Mouse (Mus musculus) spleen, adult 2 months (tissue): ENCODE measurements around the gene Ovca2. TPM values are rescaled to one million over a fixed set of nuclear protein-coding genes. Genes with fewer than 3 reads are reported as not detected.

Experiments
- DNase-seq, 2 experiments: peaks; one replicate each; pipeline versions ENCODE4 v3.0.0 to v3.0.0-alpha.2; 2012 to 2021; ENCODE audit warnings: low spot score in 2 of 2, low read depth in 1 of 2
- H3K27ac ChIP-seq: fragments of 200-500 bp; 2 replicates; pipeline ENCODE4 v1.5.1; 2012; ENCODE audit warnings: low read length, inconsistent platforms; ENCODE audit not compliant: insufficient read depth
- H3K27me3 ChIP-seq: fragments of 200-500 bp; 2 replicates; pipeline ENCODE4 v1.6.1; 2012; ENCODE audit warnings: mild to moderate bottlenecking, moderate library complexity, low read length, inconsistent platforms; ENCODE audit not compliant: control insufficient read depth, insufficient read depth
- H3K36me3 ChIP-seq: fragments of 200-500 bp; 2 replicates; pipeline ENCODE4 v1.6.1; 2012; ENCODE audit warnings: mild to moderate bottlenecking, low read length, inconsistent platforms; ENCODE audit not compliant: control insufficient read depth, insufficient read depth
- H3K4me1 ChIP-seq: fragments of 200-500 bp; 2 replicates; pipeline ENCODE4 v1.6.1; 2011; ENCODE audit warnings: inconsistent platforms; ENCODE audit not compliant: control insufficient read depth, insufficient read depth, insufficient read length
- H3K4me3 ChIP-seq: fragments of 200-500 bp; 2 replicates; pipeline ENCODE4 v1.5.1; 2011; ENCODE audit warnings: mild to moderate bottlenecking, inconsistent platforms; ENCODE audit not compliant: insufficient read depth, insufficient read length; ENCODE audit errors: extremely low read depth
- CTCF ChIP-seq: fragments of 200-500 bp; IDR thresholded peaks from 2 replicates; pipeline ENCODE4 v1.5.1; 2011; ENCODE audit warnings: mild to moderate bottlenecking, inconsistent platforms; ENCODE audit not compliant: insufficient read depth, insufficient read length, insufficient replicate concordance; ENCODE audit errors: extremely low read depth
- POLR2A ChIP-seq: fragments of 200-500 bp; IDR thresholded peaks from 2 replicates; pipeline ENCODE4 v1.6.1; 2011; ENCODE audit warnings: low read depth, low read length, inconsistent platforms
- WGBS: fragments of 180-500 bp; shearing (Covaris S2); methylation state at CpG from one replicate; pipeline ENCODE4 v1.1.7; 2018; 5-methylcytosine and 5-hydroxymethylcytosine counted together
- polyA plus RNA-seq: library from polyadenylated mRNA; depleted of rRNA; stranded (reverse); fragments of >200 nt; gene quantifications from 2 replicates; pipeline ENCODE4 v1.2.3, GENCODE M21; 2012

Ovca2 gene
- polyA plus RNA-seq, 1 experiment, result 17.2 TPM

- peak in 1 of 2 experiments; percentile 75 for DNase-seq
- Histone ChIP-seq H3K27me3 (peaks cover 34% of the 10 kb centered on the region), H3K4me1 (peaks cover 39% of the 10 kb centered on the region), H3K4me3 (no peak overlapping the region; the same call in 1 of the 2 replicates), H3K27ac (0 out of 2 replicates have a peak overlapping the region, but pooled peaks have one; percentile 29), H3K36me3 (peaks cover 11% of the 10 kb centered on the region)
- TF ChIP-seq POLR2A (no peak), CTCF (peak; percentile 85)
- WGBS, result 13% methylated on average over 54 of the region's 54 CpGs
Measured at GRCm38 (mm10) chr11:75165441-75166192, 13.0 kb downstream of the Ovca2 start.

DNA sequence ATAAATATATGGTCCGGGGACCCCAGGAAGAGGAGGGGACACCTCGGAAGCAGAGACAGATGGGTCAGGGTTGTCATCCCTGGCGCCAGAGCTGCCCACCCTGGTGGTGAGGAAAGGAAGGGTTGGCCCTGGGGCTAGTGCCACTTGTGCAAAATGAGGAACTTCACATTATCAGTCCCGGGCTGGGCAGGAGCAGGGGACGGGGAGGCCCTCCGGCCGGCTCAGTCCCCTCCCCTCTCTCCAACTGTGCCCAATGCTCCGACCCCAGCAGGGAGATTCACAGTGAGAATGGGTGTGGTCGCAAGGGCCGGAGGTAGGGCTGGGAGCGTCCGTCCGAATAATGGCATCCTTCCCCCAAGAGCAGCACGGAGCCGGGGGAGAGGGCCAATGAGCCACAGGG lies 13.9 kb downstream of the Ovca2 start:
- DNase-seq, result no peak
- no peak for TF ChIP-seq CTCF
- TF ChIP-seq POLR2A, result no peak
- WGBS, result 17% methylated on average over 15 of the region's 15 CpGs
- H3K27me3 ChIP-seq, result peaks cover 32% of the 10 kb centered on the region
- H3K4me3 ChIP-seq, result no peak overlapping the region
- H3K4me1 ChIP-seq, result peaks cover 34% of the 10 kb centered on the region
- H3K27ac ChIP-seq, result no peak overlapping the region
- peaks cover 13% of the 10 kb centered on the region for H3K36me3 ChIP-seq

DNA sequence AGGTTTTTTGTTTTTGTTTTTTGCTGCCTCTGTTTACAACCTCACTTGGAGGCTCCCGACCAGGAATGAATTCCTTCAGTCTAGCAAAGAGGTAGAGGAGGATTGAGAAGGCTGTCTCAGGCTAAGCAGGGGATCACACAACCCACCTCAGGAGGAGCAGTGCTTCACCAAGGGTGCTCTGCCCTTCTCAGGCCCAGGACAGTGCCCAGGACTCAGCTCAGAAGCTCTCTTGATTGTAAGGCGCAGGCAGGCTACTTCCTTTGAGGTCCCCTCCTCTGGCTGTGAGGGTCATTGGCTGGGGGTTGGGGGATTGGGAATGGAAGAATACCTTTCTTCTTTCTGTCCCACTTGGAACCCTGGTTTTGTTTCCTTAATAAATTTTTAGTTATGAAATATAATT lies 14.6 kb downstream of the Ovca2 start:
- no peak for TF ChIP-seq POLR2A
- no peak for TF ChIP-seq CTCF
- Histone ChIP-seq H3K27ac (no peak overlapping the region), H3K36me3 (peaks cover 13% of the 10 kb centered on the region), H3K4me1 (peaks cover 31% of the 10 kb centered on the region), H3K4me3 (no peak overlapping the region), H3K27me3 (peaks cover 32% of the 10 kb centered on the region)
- WGBS, result 77% methylated on average over 2 of the region's 2 CpGs
- DNase-seq, result no peak

GRCm38 (mm10) chr11:75163379-75163778 lies 15.3 kb downstream of the Ovca2 start:
- 90% methylated on average over 6 of the region's 6 CpGs for WGBS
- Histone ChIP-seq H3K27ac (no peak overlapping the region), H3K4me3 (no peak overlapping the region), H3K27me3 (peaks cover 25% of the 10 kb centered on the region), H3K4me1 (peaks cover 26% of the 10 kb centered on the region), H3K36me3 (peaks cover 13% of the 10 kb centered on the region)
- TF ChIP-seq CTCF (no peak), POLR2A (no peak)
- DNase-seq, result no peak

- Histone ChIP-seq H3K27ac (no peak overlapping the region), H3K27me3 (peaks cover 18% of the 10 kb centered on the region), H3K4me1 (peaks cover 21% of the 10 kb centered on the region), H3K36me3 (peaks cover 15% of the 10 kb centered on the region), H3K4me3 (no peak overlapping the region)
- no peak for DNase-seq
- WGBS, result 94% methylated on average over 12 of the region's 12 CpGs
- TF ChIP-seq POLR2A, result no peak
- TF ChIP-seq CTCF, result no peak
Measured at GRCm38 (mm10) chr11:75162591-75163080, 16.0 kb downstream of the Ovca2 start.

DNA sequence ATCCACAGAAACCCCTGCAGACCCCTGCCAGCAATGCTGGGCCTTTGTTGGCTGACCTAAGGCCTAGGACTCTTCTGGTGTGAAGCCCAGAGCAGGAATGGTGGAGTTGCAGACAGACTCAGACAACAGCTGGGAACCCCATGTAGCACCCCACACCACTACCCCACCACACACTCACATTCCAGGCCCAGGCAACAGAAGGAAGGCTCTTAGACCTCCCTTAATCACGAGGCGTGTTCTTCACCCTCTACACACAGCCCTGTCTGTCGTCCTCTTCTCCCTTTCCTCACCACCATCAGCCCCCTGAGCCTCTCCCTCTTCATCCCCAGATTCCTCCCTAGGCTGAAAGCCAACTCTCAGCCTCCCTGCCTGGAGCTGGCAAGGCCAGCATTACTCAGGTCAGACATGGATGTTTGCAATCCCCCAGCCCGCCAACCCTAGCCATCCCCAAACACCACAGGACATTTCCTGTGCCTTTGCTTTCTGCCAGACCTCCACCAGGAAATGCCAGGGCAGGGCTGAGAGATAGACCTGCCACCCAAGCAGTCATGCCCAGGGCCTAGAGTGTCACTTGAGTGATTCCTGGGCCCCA lies 17.1 kb downstream of the Ovca2 start:
- H3K4me3 ChIP-seq, result no peak overlapping the region

GRCm38 (mm10) chr11:75160954-75161353 lies 17.7 kb downstream of the Ovca2 start:
- Histone ChIP-seq H3K4me3 (no peak overlapping the region), H3K4me1 (peaks cover 8% of the 10 kb centered on the region), H3K27ac (no peak overlapping the region), H3K27me3 (peaks cover 5% of the 10 kb centered on the region; the same call in 1 of the 2 replicates), H3K36me3 (peaks cover 19% of the 10 kb centered on the region)
- 87% methylated on average over 7 of the region's 7 CpGs for WGBS
- DNase-seq, result no peak
- TF ChIP-seq CTCF (no peak), POLR2A (no peak)

More for the DNA sequence above, 17.1 kb downstream of the Ovca2 start:
- TF ChIP-seq POLR2A (no peak), CTCF (no peak)
- peaks cover 16% of the 10 kb centered on the region for H3K36me3 ChIP-seq
- peaks cover 9% of the 10 kb centered on the region for H3K27me3 ChIP-seq
- WGBS, result 91% methylated on average over 4 of the region's 4 CpGs
- H3K4me1 ChIP-seq, result peaks cover 10% of the 10 kb centered on the region
- H3K27ac ChIP-seq, result no peak overlapping the region
- no peak for DNase-seq
